Mouse (Mus musculus) kidney, adult 11 months (tissue): ENCODE measurements at regions not wholly inside any gene's neighbourhood (a gene's known extent, or its start where the extent isn't known, plus 50 kb on each side); places are given as distances from the start of the nearest gene placed in this dataset.
"Not testable (repeated sequence)": the region's sequence is repeated elsewhere in the genome, so short reads cannot be mapped to it uniquely, and the experiment has no call there.

Experiments
- DNase-seq: peaks from one replicate; pipeline ENCODE4 v3.0.0; 2022

DNA sequence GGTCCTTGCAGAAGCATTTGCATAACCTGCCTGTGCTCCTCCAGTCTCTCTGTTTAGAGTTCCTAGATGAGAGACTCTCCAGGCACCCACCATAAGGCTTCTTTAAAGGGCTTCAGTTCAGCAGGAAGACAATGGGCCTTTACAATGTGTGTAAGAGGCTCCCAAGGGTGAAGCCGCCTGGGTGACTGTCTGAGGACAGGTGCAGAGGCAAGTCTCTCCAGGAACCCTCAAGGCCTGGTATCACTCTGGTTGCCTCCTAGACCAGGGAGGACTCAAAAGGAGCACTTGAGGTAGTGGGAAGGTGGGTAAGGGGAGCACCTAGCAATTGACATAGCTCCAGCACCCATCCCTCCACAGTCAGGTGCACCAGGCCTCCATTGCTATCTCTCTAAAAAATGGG lies 55.8 kb upstream of the Irx2 start:
- DNase-seq, result no peak

DNA sequence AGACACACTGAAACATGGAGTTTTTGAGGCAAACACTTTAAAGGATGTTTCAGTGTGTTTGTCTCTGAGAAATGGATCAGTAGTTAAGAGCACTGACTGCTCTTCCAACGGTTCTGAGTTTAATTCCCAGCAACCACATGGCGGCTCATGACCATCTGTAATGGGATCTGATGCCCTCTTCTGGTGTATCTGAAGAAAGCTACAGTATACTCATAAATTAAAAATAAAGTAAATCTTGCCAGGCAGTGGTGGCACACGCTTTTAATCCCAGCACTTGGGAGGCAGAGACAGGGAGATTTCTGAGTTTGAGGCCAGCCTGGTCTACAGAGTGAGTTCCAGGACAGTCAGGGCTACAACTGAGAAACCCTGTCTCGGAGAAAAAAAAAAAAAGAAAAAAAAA lies 54.5 kb upstream of the Irx2 start:
- not testable (repeated sequence) for DNase-seq

DNA sequence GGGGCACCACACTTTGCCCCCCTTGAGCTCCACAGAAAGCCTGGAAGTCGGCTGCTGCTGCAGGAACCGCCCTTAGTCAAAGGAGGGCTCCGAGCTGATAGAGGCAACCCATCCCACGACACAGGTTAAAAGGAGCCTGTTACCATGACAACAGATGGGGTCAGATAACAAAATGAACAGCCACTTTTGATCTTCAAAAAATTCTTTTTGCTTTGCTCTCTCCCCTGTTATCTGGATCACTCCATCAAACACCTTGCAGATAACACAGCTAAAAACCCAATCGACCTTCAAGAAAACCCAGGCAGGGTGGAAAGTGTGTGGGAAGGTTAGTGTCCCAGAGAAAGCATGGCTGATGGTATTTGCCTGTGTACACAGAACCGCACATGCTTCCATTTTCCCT lies 52.1 kb upstream of the Irx2 start:
- no peak for DNase-seq

DNA sequence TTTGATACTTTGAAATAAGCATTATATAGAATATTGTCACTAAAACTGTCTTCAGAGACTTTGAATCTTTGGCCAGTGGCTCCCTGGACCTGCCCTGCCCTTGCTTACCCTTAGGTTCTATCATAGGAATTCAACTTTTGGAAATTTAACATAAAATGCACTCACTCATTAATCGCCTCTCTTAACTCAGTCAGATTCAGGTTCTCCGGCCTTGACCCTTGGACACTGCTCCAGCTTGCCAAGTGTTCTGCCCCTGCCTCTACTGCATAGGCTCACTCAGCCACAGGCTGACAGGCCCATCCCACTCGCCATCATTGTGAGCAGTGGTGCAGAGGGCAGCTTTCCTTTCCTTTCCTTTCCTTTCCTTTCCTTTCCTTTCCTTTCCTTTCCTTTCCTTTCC lies 50.2 kb upstream of the Irx2 start:
- DNase-seq, result peak; percentile 33
